Mouse (Mus musculus) MEL-GATA-1-ER (cell line): Measurements from ENCODE around the gene Glo1.

Experiments
- DNase-seq: peaks from one replicate; pipeline ENCODE4 v3.0.0-alpha.2; 2012; ENCODE audit warnings: low read depth; ENCODE audit errors: extremely low read depth

Gene Glo1

DNA sequence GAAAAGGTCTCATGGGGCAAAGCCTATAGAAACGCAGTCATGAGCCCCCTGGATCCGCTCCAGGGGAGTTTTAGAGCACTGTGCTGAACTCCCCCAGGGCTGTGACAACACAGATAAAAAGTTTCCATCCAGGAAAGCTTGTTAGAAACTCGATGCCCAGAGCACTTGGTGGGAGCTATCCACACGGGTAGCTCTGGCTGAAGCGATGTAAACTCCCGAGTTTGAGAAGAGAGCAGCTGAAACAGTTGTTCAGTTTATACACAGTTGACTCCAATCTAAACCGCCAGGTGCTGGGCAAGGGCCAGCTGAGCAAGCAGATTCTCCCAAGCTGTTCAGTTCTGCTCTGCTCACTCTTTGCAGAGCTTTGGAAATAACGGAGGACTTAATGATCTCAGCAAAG lies 87.6 kb downstream of the Glo1 start:
- no peak for DNase-seq

DNA sequence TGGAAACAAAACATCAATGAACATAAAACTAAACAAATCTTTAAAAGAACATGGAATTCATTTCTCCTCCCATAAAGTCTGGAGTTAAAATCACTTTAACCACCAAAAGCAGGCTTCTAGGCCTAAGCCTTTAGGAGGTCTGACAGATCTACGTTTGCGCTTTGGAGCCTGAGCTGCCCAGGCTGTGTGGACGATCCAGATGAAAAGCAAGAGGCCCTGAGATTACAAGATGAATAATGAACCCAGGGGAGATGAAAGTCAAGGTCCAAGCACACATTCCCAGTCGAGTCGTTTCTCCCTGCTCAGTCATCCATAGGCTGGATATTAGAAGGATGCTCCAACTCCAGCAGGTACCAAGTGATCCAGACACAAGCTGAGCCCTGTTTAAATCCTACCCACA lies 90.0 kb downstream of the Glo1 start:
- no peak for DNase-seq
